Mouse (Mus musculus) telencephalon, adult 2 months (tissue): ENCODE data around the gene Tmem138.
"Not testable (repeated sequence)": the region's sequence is repeated elsewhere in the genome, so short reads cannot be mapped to it uniquely, and the experiment has no call there.

ENCODE experiments used
- DNase-seq: peaks from one replicate; pipeline ENCODE4 v3.0.0-alpha.2; 2011; ENCODE audit warnings: low read depth, low spot score

Gene Tmem138

DNA sequence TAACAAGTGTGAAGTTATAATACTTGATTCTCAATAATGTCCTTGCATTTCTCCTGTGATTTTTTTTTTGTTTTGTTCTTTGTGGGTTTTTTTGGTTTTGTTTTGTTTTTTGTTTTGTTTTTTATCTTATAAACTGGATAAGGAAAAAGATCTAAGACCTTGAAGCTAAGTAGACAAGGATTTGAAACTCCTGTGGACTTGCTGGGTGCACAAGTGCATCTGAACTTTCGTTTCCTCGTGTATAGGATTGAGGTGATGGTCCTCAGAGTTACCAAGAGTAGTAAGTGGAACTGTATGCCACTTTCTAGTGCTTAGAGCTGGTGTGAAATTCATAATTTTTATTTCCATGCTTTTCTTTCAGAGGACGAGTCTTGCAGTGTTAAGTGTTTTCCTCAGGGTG is 2.9 kb upstream of the Tmem138 start:
- no peak for DNase-seq

DNA sequence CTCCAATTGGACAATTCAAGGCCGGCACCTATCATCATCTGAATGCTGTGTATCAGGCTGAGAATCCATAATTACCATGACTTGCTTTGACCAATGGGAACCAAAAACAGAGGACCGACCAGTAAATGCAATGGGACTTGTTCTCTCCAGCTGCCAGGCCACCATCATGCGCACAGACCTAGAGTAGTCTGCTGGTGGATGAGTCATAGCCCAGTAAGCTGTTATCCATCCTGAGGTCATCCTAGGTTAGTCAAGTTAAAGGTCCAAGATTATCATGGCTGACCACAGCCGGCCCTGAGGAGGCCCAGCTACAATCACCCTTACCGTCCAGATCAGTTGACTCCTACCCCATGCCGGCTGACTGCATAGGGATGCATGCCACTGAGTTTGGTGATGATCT is 7.5 kb downstream of the Tmem138 start:
- no peak for DNase-seq

DNA sequence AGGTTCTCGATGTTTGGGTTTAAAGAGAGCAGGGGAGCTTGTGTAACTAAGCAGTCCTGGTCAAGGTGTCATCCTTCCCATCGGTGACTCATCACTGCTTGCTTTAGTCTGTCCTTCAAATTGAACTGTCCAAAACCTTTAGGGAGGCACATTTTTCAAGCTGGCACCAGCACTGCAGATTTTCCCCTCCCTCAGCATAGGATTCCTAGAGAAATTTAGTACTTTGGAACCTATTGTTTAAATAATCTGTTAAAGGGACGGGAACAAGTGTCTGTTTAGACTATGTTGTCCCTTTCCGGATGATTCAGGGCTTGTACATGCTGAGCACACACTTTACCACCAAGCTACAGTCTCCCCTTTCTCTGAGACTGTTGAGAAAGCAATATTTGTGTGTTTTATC is 11.9 kb downstream of the Tmem138 start:
- DNase-seq, result no peak

DNA sequence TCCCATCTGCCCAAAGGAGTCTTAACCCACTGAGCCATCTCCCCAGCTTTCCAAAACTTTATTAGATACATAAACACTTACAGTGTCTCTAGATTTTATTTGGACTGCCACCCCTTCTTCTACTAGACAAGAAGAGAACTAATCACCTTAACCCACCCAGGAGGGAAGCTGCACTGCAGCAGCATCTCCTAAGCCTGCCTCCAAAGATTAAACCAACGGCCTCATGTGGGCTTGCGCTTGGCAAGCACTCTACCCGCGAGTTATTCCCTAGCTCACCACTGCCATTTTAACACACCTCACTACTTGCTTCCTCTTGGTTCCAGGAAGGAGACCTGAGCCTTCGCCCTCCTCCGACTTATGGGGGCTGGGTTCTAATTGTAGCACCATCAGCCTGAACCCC is 12.9 kb downstream of the Tmem138 start:
- no peak for DNase-seq

DNA sequence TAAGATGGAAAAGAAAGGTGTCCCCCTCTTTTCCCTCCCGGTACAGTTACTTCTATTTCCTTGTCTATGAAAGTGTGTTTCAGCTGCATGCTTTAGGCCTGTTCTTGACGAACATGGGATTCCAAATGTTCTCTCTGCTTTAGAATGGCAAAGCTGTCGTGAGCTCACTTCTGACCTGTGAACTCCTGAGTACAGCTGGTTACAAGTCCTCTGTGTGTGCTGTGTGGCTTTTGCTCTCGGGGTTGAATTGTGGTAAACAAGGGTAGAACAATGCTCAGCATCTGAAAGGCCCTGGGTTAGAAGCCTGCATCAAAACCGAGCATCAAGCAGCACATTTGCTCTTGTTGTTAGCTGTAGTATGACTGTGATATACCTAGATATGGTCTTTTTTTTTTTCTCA is 14.8 kb downstream of the Tmem138 start:
- DNase-seq, result no peak

DNA sequence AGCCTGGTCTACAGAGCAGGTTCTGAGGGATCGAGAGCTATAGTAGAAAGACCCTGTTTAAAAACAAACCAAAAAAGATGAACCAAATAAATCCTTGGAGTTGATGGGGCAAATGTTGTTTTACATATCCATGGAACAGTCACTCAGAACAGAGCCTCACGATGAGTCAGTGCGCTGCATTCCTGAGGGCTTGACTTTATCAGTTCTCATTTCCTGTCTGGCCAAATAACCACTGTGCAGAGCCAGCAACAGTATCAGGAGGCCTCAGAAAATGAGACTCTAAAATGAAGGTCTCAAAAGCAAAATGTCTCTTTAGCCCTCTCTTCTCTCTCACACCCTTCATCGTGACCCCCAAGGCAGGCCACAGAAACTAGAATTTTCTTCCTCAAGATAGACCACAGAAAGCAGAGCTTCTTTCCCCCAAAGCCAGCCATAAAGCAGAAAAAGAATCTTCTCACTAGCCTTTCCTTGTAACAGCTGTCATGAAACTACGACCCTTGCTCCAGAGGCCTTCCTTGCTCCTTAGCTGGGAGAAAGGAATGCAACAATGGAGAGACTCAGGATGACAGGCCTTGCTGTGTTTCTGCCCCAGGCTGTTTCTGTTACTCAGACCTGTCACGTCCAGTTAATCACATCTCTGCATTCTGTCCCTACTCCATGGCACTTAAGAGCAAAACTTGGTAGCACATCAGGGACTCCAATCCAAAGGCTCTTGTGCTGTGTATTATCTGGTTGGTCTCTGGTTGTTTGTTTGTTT is 15.4 kb downstream of the Tmem138 start:
- no peak for DNase-seq

DNA sequence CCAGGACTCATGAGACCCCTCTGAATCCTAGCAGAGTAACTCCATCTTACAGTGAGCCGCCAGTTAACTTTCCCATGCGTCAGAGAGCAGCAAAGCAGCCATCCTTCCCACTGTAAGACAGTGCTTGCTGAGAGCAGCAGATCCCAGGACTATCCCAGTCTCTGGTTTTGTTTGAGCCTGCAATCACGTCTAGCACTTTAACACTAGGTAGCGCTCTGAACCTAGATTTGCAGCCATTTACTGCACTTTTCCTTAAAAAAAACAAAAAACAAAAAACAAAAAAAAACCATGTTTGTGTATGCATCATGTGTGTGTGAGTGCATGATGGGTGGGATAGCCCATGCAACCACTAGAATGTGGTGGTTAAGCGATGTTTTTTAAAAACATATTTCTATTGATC is 17.1 kb downstream of the Tmem138 start:
- DNase-seq, result no peak

DNA sequence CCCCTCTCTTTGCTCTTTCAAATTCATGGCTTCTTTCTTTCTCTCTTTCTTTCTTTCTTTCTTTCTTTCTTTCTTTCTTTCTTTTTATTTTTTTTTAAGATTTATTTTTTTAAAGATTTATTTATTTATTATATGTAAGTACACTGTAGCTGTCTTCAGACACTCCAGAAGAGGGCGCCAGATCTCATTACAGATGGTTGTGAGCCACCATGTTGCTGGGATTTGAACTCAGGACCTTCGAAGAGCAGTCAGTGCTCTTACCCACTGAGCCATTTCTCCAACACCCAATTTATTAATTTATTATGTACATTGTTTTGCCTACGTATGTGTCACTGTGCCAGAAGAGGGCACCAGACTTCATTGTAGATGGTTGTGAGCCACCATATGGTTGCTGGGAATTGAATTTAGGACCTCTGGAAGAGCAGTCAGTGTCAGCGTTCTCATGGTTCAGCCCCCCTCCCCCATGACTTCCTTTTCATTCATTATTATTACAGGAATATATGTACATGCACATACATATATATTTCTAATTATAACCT is 19.3 kb downstream of the Tmem138 start:
- not testable (repeated sequence) for DNase-seq

DNA sequence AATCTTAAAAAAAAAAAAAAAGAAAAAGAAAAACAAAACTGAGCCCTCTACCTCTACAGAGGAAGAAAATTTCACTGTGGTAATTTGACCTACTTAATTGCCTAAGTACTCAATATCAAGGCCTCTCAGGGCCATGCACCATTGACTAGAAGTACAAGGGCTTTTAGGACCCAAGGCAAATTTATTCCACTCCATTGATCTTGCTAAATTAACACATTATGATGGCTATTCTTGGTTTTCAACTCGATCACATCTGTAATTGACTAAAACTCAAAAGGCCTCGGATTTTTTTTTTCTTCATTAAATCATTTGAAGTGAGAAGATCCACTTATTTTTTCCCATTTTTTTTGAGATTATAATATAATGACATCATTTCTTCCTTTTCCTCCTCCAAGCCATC is 19.7 kb downstream of the Tmem138 start:
- DNase-seq, result no peak

DNA sequence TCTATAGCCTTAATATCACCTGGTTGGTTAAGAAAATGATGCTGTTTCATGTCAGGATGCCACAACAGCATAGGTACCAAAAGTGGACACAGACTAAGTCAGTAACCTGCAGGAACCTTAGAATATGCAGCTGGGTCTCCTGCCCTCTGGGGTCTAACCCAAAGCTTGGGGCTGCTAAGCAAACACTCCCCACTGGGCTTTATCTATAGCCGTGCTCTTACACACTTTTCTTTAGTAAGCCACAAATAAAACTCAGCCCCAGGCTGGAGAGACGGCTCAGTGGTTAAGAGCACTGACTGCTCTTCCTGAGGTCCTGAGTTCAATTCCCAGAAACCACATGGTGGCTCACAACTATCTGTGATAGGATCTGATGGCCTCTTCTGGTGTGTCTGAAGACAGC is 20.2 kb downstream of the Tmem138 start:
- no peak for DNase-seq

DNA sequence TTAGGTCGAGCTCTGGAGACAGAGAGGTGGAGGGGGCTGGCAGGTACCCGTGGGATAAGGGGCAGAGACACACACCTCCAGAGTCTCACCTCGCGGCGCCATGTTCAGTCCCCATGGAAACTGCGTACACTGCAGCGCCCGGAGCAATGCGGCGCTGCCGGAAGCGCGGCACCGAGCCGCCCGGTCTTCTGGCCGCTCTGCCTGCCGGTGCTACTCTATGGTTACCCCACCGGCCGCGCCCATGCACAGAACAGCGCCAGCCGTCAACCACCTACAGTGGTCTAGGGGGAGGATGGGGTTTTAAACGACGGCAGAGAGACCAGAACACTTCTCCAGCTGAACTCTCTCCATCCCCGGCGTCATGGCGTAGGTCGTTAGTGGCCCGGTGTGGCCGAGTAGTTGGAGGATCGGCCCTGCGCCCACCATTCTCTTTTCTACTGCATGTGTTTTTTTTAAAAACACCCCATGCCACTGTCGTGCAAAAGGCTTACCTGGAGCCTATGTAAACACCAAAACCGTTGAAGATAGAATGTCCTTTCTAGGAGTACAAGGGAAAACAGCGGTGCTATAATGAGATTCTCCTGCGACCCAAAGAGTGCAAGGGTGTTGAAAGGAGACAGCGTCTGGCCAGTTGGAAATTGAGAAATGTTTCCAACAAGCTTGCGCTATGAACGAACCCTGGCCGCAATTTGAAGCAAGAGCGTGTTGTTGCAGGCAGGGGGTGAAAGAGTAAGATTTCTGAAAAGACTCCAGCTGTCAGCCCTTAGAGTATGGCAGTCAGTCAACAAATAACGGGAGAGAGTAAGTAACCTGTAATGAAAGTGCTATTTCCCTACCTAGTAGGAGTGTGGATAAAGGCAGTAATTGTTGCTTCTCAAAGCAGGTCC is 21.3 kb downstream of the Tmem138 start, which contains the start of gene Tmem216:
TSS of gene Tmem216 (minus strand) at position 615 of the 887 bp plus-strand sequence.
- peak; percentile 80 for DNase-seq

DNA sequence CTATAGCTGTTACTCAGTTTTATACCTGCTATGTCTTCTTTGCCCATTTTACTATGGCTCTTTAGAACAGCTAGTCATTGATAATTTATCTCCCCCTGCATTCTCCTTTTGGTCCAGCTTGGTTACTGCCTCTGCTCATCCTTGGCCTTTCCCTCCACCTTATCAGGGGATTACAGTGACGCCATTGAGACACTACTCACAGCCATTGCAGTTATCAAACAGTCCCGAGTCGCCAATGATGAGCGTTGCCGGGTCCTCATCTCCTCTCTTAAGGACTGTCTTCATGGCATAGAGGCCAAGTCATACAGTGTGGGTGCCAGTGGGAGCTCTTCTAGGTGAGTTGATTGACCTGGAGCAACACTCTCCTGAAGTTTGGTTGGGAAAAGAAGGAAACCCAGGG is 37.7 kb downstream of the Tmem138 start:
- no peak for DNase-seq

DNA sequence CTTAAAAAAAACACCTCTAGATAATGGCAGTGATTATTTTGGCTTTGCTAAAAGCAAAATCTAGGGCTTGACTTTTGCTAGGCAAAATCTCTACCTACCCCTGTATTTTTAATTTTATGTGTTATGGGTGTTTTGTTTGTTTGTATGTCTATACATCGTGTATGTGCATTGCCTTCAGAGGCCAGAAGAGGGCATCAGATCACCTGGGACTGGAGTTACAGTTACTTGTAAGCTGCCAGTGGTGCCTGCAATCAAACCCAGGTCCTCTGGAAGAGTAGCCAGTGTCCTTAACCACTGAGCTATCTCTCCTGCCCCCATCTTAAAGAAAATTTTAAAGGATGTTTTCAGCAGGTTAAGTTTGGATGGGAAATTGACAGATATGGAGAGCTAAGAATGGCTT is 47.1 kb downstream of the Tmem138 start:
- no peak for DNase-seq

DNA sequence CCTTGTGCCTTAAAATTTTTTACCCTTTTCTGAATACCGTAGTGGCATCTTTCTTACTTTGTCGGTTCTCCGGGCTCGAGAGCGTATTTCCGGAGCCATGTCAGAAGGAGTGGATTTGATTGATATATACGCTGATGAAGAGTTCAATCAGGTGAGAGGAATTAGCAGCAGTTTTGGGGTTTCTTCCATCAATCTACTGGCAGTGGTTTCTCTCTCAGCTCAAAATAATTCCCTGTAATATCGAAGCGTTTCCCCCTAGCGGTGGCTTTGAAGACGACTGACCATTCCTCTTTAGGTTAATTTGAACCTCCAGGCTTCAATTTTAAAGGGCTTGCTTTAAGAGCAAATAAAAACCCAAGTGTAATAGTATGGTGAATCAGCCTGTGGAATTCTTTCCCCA is 51.3 kb downstream of the Tmem138 start, which contains the start of gene Sdhaf2:
TSS of gene Sdhaf2 (minus strand) at position 233 of the 400 bp plus-strand sequence.
- DNase-seq, result peak; percentile 56

DNA sequence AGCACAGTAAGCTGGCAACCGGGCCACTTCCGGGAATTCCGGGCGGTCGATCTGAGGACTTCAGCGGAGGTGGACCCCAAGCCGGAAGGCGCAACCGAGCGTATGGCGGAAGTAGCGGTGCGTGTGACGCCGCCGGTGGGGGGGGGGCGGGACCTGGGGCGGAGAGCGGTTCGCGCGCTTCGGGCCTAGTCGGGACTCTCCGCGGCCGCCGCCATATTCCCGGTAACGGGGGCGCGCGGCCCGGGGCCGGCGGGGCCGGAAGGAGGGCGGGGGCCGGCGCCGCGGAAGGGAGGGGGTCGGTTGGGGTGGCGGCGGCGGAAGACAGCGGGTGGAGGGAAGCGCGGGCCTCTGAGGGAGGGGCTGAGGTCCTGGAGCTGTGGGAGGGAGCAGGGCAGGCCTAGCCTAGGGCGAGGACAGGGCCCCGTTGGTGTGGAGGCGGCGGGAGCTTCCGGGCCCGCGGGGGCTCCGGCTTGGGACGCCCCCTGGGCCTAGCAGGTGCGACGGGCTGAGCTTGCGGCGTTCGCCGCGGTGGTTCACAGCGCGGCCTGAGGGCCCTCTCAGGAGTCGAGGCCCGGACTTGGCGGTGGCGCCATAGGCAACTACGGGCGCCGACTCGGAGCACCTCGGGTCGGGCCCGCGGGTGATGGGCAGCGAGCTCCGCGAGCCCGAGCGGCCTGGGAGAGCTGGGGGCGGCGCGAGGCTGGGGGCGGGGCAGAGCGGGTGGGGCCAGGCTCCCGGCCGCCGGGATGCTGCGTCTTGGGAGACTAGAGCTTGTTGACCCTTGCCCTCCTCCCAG is 51.9 kb downstream of the Tmem138 start, which contains the start of gene Cpsf7:
TSS of gene Cpsf7 (plus strand) at position 161 of the 796 bp plus-strand sequence.
- peak; percentile 90 for DNase-seq

DNA sequence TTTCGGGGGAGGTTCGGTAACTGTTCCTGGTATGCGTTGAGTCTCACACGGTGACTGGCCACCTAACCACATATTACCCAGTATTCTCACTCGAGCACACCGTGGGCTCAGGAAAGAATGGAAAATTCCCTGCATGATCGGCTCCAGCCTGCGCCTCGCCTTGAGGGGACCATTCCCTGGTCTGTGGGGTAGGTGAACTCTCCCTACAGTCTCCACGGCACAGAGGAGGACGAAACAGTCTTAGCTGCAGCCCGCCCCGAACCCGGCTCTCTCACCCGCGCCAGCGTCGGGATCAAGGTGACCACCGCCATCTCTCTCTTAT is 52.4 kb downstream of the Tmem138 start:
- no peak for DNase-seq

DNA sequence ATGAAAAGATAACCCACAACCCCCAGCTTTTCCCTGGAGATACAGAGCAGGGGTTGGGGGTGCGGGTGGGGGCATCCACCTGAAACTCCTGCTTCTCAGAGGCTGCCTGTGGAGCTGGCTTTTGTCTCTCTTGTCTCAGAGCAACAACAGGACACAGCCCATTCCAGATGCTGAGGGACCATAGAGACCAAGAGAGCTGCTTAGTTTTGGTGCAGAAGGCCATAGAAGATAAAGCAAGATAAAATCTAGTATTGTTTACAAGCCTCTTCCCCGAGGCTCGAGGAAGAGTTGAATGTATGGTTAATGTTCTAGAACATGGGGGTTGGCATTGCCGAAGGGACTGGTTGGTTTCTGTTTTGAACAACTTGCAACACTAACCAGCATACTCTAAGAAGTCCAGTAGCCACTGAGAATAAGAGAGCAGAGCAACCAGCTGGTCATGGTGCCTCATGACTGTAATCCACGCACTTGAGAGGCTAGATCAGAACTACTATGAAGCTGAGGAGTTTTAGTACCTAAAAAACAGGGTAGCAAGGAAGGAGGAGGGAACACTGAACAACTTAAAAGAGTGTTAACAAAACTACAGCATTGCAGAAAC is 53.6 kb downstream of the Tmem138 start:
- no peak for DNase-seq

DNA sequence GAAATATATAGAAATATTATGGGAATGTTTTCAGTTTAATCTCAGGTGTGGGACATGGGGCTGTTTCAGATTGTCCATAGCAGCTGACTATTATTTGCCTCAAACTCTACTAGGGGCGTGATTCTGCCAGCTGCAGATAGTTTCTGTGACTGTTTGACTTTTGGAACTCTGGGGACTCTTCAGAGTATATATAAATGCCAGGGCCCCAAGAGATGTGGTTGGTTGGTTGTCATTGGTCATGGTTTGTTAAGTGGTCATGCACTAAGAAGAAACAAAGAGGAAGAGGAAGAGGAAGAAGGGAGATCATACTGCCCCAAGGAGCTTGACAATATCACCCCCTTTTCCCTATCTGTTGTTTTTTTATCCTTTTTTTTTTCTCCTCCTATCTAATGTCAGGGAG is 55.2 kb downstream of the Tmem138 start:
- DNase-seq, result no peak
